Mouse (Mus musculus) embryonic facial prominence, embryonic 14.5 days (tissue): Measurements from ENCODE around the gene Pdzd8. TPM values are rescaled to one million over a fixed set of nuclear protein-coding genes. Genes with fewer than 3 reads are reported as not detected.

ENCODE experiments used
- ATAC-seq: fragments of 200-750 bp; cut with Nextera tagmentation; 2 replicates; pipeline ENCODE4 v1.8.0; 2017; ENCODE audit warnings: low read depth, moderate number of reproducible peaks, moderate TSS enrichment
- DNase-seq: peaks from one replicate; pipeline ENCODE4 v3.0.0-alpha.2; 2015; ENCODE audit warnings: low spot score
- H3K27ac ChIP-seq: fragments of 300-500 bp; sonication (generic); replicated peaks from 2 replicates; pipeline ENCODE4 v1.5.1; 2014; ENCODE audit warnings: low read depth, mild to moderate bottlenecking, low read length, moderate library complexity
- H3K27me3 ChIP-seq: fragments of 300-500 bp; sonication (generic); replicated peaks from 2 replicates; pipeline ENCODE4 v1.6.1; 2014; ENCODE audit warnings: low read length; ENCODE audit not compliant: control insufficient read depth, insufficient read depth
- H3K36me3 ChIP-seq: fragments of 300-500 bp; sonication (generic); 2 replicates; pipeline ENCODE4 v1.6.1; 2014; ENCODE audit warnings: low read length, mixed read lengths; ENCODE audit not compliant: control insufficient read depth, insufficient read depth
- H3K4me1 ChIP-seq: fragments of 300-500 bp; sonication (generic); 2 replicates; pipeline ENCODE4 v1.6.1; 2014; ENCODE audit warnings: antibody characterized with exemption, low read length; ENCODE audit not compliant: control insufficient read depth, insufficient read depth
- H3K4me2 ChIP-seq: fragments of 300-500 bp; sonication (generic); 2 replicates; pipeline ENCODE4 v1.6.1; 2014; ENCODE audit warnings: low read depth, mild to moderate bottlenecking, low read length, moderate library complexity, mixed read lengths
- H3K4me3 ChIP-seq: fragments of 300-500 bp; sonication (generic); 2 replicates; pipeline ENCODE4 v1.5.1; 2014; ENCODE audit warnings: low read depth, mild to moderate bottlenecking, low read length
- H3K9ac ChIP-seq: fragments of 300-500 bp; sonication (generic); 2 replicates; pipeline ENCODE4 v1.6.1; 2014; ENCODE audit warnings: low read depth, mild to moderate bottlenecking, low read length, moderate library complexity, mixed read lengths
- H3K9me3 ChIP-seq: fragments of 300-500 bp; sonication (generic); 2 replicates; pipeline ENCODE4 v1.6.1; 2016; ENCODE audit warnings: low read length; ENCODE audit not compliant: control insufficient read depth
- WGBS: fragments of 180-500 bp; shearing (Covaris S2); extraction: QIAGEN DNeasy Blood & Tissue Kit; methylation state at CpG from one replicate; pipeline ENCODE4 v1.1.7; 2014; 5-methylcytosine and 5-hydroxymethylcytosine counted together
- polyA plus RNA-seq: library from polyadenylated mRNA; unstranded; fragments of >200 nt; fragmentation: Nextera tagmentation; extraction: Ambion mirVana; gene quantifications from 2 replicates; pipeline ENCODE4 v1.2.1, GENCODE M21; 2014

Pdzd8 gene
- polyA plus RNA-seq, 1 experiment from 2014 or later: 15.1 TPM

GRCm38 (mm10) chr19:59360486-59360896, 14.9 kb upstream of the Pdzd8 start:
- no peaks in the 10 kb centered on the region for H3K9me3 ChIP-seq
- no peaks in the 10 kb centered on the region for H3K27me3 ChIP-seq
- no peak for DNase-seq
- no peak overlapping the region for H3K9ac ChIP-seq
- ATAC-seq: no peak
- H3K4me3 ChIP-seq: no peak overlapping the region
- H3K36me3 ChIP-seq: no peaks in the 10 kb centered on the region
- no peak overlapping the region for H3K4me2 ChIP-seq
- WGBS: 63% methylated on average over 2 of the region's 2 CpGs
- no peaks in the 10 kb centered on the region for H3K4me1 ChIP-seq
- H3K27ac ChIP-seq: no peak overlapping the region

DNA sequence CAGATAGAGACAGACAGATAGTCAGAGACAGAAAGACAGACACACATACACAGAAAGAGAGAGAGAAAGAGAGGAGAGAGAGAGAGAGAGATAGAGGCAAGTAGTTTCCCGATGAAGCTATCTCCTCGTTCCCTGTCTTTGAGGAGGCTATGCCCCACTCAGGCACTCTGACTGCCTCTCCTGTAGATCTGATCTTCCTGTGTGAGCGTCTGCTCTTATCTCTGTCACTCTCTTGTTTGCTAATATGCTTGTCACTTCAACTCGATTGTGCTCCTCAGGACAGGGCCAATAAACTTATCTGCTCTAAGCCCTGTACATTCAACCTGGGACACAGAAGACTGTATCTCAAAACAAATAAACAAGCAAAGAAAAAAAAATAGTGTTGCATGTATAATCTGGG, 13.6 kb upstream of the Pdzd8 start:
- H3K4me3 ChIP-seq: no peak overlapping the region
- no peak overlapping the region for H3K9ac ChIP-seq
- H3K4me1 ChIP-seq: no peaks in the 10 kb centered on the region
- WGBS: 65% methylated on average over 4 of the region's 4 CpGs
- no peaks in the 10 kb centered on the region for H3K9me3 ChIP-seq
- ATAC-seq: no peak
- H3K27ac ChIP-seq: no peak overlapping the region
- H3K36me3 ChIP-seq: no peaks in the 10 kb centered on the region
- H3K27me3 ChIP-seq: no peaks in the 10 kb centered on the region
- no peak overlapping the region for H3K4me2 ChIP-seq
- DNase-seq: no peak

DNA sequence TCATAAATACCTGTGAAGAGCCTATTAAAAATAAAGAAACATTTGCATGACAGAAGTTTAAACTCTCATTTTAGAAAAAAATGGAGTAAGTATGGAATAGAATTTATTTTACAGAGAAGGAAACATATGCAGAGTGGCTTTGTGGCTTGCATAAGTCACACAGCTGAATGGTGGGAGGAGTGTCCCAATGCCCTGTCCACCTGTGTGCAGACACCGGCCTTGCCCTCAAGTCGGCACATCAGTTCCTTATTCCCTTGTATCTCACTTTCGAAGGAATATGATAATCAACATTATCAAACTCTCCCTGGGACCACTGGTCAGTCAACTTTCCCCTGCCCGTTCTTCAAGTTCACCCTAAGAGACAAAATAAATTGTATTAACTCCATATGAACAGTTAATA, 12.3 kb upstream of the Pdzd8 start:
- 74% methylated on average over 4 of the region's 4 CpGs for WGBS
- ATAC-seq: no peak

GRCm38 (mm10) chr19:59356843-59357595, 11.4 kb upstream of the Pdzd8 start:
- no peaks in the 10 kb centered on the region for H3K27me3 ChIP-seq
- no peak overlapping the region for H3K9ac ChIP-seq
- H3K9me3 ChIP-seq: no peaks in the 10 kb centered on the region
- 69% methylated on average over 14 of the region's 14 CpGs for WGBS
- ATAC-seq: no peak
- no peak overlapping the region for H3K4me2 ChIP-seq
- no peak overlapping the region for H3K4me3 ChIP-seq
- no peaks in the 10 kb centered on the region for H3K4me1 ChIP-seq
- H3K36me3 ChIP-seq: no peaks in the 10 kb centered on the region
- DNase-seq: no peak
- no peak overlapping the region for H3K27ac ChIP-seq

More for the DNA sequence above, 12.3 kb upstream of the Pdzd8 start:
- Histone ChIP-seq H3K4me1 (no peaks in the 10 kb centered on the region), H3K9ac (no peak overlapping the region), H3K4me2 (no peak overlapping the region), H3K4me3 (no peak overlapping the region), H3K36me3 (no peaks in the 10 kb centered on the region), H3K27me3 (no peaks in the 10 kb centered on the region), H3K9me3 (no peaks in the 10 kb centered on the region), H3K27ac (no peak overlapping the region)
- no peak for DNase-seq

- Histone ChIP-seq H3K4me1 (no peaks in the 10 kb centered on the region), H3K4me3 (no peak overlapping the region), H3K9me3 (no peaks in the 10 kb centered on the region), H3K36me3 (no peaks in the 10 kb centered on the region), H3K27ac (no peak overlapping the region), H3K9ac (no peak overlapping the region), H3K4me2 (no peak overlapping the region), H3K27me3 (no peaks in the 10 kb centered on the region)
- ATAC-seq (no peak), DNase-seq (no peak)
- WGBS: 72% methylated on average over 3 of the region's 3 CpGs
Measured at GRCm38 (mm10) chr19:59356388-59356787, 10.8 kb upstream of the Pdzd8 start.

- Histone ChIP-seq H3K4me3 (no peak overlapping the region), H3K27ac (no peak overlapping the region), H3K4me2 (no peak overlapping the region), H3K9ac (no peak overlapping the region), H3K4me1 (no peaks in the 10 kb centered on the region), H3K9me3 (no peaks in the 10 kb centered on the region), H3K36me3 (no peaks in the 10 kb centered on the region), H3K27me3 (no peaks in the 10 kb centered on the region)
- DNase-seq: no peak
- 61% methylated on average over 2 of the region's 2 CpGs for WGBS
- no peak for ATAC-seq
Measured at GRCm38 (mm10) chr19:59354906-59355305, 9.3 kb upstream of the Pdzd8 start.

- Histone ChIP-seq H3K4me2 (no peak overlapping the region), H3K9ac (no peak overlapping the region), H3K27me3 (no peaks in the 10 kb centered on the region), H3K9me3 (no peaks in the 10 kb centered on the region), H3K4me3 (no peak overlapping the region), H3K36me3 (no peaks in the 10 kb centered on the region), H3K27ac (no peak overlapping the region), H3K4me1 (no peaks in the 10 kb centered on the region)
- ATAC-seq (no peak), DNase-seq (no peak)
- 71% methylated on average over 3 of the region's 3 CpGs for WGBS
Measured at GRCm38 (mm10) chr19:59352760-59353159, 7.2 kb upstream of the Pdzd8 start.

DNA sequence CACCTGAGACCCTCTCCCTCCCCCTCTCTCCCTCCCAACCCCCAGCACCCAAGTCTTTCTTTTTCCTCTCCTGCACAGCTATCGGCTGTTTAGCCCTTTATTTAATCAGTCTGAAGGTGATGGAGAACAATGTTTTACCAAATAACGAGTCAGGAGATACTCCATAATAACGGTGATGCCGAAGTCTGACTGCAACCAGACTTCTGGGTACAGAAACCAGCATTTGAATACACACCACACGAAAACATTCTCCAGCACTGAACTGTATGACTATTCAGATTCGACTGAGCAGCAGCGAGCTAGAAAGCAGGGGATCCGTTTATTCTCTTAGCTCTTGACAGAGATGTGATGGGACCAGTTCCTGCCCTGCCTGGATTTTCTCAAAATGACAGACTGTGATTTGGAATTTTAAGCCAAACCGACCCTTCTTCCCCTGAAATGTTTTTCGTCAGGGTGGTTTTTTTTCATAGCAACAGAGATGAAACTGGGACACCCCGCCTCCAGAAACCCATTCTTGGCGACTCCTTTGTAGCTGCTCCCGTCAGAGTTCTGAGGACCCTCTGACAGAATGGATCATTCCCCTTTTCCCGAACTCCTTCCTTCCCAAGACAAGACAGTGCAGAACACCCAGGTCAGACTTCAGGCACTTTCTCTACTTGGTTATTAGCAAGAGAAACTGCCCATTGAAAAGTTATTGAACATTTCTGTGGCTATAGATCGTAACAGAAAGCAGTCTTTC, 5.7 kb upstream of the Pdzd8 start:
- WGBS: 65% methylated on average over 15 of the region's 15 CpGs
- no peaks in the 10 kb centered on the region for H3K36me3 ChIP-seq
- H3K27ac ChIP-seq: no peak overlapping the region
- ATAC-seq (no peak), DNase-seq (no peak)
- H3K9ac ChIP-seq: no peak overlapping the region
- no peaks in the 10 kb centered on the region for H3K9me3 ChIP-seq
- no peak overlapping the region for H3K4me2 ChIP-seq
- H3K27me3 ChIP-seq: no peaks in the 10 kb centered on the region
- H3K4me1 ChIP-seq: no peaks in the 10 kb centered on the region
- no peak overlapping the region for H3K4me3 ChIP-seq
